Mouse (Mus musculus): Measurements from ENCODE around the gene Hmga1b. TPM values are rescaled to one million over a fixed set of nuclear protein-coding genes. Genes with fewer than 3 reads are reported as not detected.
A peak's percentile ranks its signal among the peaks of the same experiment; 100 is the strongest.
"Not testable (repeated sequence)": the region's sequence is repeated elsewhere in the genome, so short reads cannot be mapped to it uniquely, and the experiment has no call there.

The Hmga1b gene
- total RNA-seq (2021) = 10 to 100 TPM; 26.7 to 27.1 TPM
- long read RNA-seq, experiment 1, transcript Hmga1b-201 (1 exons, 1,626 nt) = major isoform, 10 of 11 reads
- long read RNA-seq, experiment 1, partial matches to known transcripts = 0 of 11 reads
- long read RNA-seq, experiment 1, other reads (novel, unspliced or antisense) = 1 of 11 reads
- long read RNA-seq, experiment 2, transcript Hmga1b-201 (1 exons, 1,626 nt) = major isoform, 9 of 14 reads
- long read RNA-seq, experiment 2, partial matches to known transcripts = 0 of 14 reads
- long read RNA-seq, experiment 2, other reads (novel, unspliced or antisense) = 5 of 14 reads

DNA sequence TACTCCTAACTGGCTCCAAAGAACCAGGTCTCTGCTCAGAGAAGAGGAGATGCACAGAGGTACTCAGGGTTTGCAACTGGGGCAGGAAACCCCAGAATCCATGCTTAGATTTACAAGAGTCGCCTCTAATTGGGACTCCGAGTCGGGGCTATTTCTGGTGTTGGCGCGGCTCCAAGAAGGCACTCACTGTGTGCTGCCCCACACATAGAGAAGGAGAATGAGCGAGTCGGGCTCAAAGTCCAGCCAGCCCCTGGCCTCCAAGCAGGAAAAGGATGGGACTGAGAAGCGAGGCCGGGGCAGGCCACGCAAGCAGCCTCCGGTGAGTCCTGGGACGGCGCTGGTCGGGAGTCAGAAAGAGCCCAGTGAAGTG, at the start of gene Hmga1b:
Hmga1b (plus strand) TSS at position 123 of the 370 bp plus-strand sequence.
- not testable (repeated sequence) for DNase-seq (ENCODE audit: low spot score in 2 of 2)

- peak; percentile 85 to 95 for DNase-seq (ENCODE audit: low spot score in 2 of 2)
Observed at GRCm38 (mm10) chr11:120713580-120714518, 48.7 kb upstream of the Hmga1b start, which contains the start of the genes Cenpx and Lrrc45. Cenpx (minus strand) TSS chr11:120713738. Lrrc45 (plus strand) TSS chr11:120713925.

DNA sequence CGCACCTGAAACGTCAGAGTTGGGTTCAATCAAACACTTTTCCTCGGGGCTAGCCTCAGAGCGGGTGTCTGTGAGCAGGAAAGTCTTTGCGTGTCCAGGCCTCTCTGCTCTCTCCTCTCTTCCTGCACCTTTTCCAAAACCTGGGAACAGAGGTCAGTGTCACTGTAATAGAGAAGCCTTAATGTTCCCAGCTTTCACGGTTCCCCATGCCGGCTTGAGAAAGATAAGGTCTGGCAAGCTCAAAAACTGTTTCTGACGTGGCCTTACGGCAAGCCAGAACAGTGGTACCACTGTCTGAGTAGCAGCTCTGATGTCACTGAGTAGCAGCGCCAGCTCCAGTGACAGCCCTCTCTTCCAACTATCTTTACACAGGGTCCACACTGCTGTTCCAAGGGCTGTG, 48.0 kb upstream of the Hmga1b start:
- DNase-seq (ENCODE audit: low spot score in 2 of 2) = no peak

- DNase-seq (ENCODE audit: low spot score in 2 of 2) = no peak
Observed at GRCm38 (mm10) chr11:120715131-120715530, 47.5 kb upstream of the Hmga1b start.

DNA sequence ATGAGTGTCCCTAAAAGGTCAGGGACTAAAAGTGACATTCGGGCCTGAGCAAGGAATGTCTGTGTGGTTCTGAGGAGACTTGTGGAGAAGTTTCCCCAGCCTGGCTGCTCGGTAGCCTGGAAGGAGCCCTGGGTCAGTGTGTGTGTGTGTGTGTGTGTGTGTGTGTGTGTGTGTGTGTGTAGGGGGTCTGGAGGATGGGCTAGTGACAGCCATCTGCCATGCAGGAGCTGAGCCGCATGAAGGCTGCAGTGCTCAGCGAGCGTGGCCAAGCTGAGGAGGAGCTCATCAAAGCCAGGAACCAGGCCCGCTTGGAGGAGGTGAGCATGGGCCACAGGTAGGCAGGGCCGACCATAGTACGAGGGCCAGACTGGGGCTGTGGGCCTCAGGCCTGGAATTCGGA, 43.4 kb upstream of the Hmga1b start:
- DNase-seq (ENCODE audit: low spot score in 2 of 2) = no peak

- DNase-seq (ENCODE audit: low spot score in 2 of 2) = no peak
Observed at GRCm38 (mm10) chr11:120719841-120720376, 42.7 kb upstream of the Hmga1b start.

GRCm38 (mm10) chr11:120720450-120720849, 42.1 kb upstream of the Hmga1b start:
- peak; percentile 89 to 91 for DNase-seq (ENCODE audit: low spot score in 2 of 2)

- peak; percentile 64 to 77 for DNase-seq (ENCODE audit: low spot score in 2 of 2)
Observed at GRCm38 (mm10) chr11:120721124-120722066, 41.2 kb upstream of the Hmga1b start, which contains the start of gene Rac3. Rac3 (plus strand) TSS chr11:120721470.

- DNase-seq (ENCODE audit: low spot score in 2 of 2) = no peak
Observed at GRCm38 (mm10) chr11:120722067-120722630, 40.4 kb upstream of the Hmga1b start.

GRCm38 (mm10) chr11:120722761-120723382, 39.7 kb upstream of the Hmga1b start:
- DNase-seq (ENCODE audit: low spot score in 2 of 2) = no peak

- no peak for DNase-seq (ENCODE audit: low spot score in 2 of 2)
Observed at GRCm38 (mm10) chr11:120723509-120723908, 39.1 kb upstream of the Hmga1b start.

DNA sequence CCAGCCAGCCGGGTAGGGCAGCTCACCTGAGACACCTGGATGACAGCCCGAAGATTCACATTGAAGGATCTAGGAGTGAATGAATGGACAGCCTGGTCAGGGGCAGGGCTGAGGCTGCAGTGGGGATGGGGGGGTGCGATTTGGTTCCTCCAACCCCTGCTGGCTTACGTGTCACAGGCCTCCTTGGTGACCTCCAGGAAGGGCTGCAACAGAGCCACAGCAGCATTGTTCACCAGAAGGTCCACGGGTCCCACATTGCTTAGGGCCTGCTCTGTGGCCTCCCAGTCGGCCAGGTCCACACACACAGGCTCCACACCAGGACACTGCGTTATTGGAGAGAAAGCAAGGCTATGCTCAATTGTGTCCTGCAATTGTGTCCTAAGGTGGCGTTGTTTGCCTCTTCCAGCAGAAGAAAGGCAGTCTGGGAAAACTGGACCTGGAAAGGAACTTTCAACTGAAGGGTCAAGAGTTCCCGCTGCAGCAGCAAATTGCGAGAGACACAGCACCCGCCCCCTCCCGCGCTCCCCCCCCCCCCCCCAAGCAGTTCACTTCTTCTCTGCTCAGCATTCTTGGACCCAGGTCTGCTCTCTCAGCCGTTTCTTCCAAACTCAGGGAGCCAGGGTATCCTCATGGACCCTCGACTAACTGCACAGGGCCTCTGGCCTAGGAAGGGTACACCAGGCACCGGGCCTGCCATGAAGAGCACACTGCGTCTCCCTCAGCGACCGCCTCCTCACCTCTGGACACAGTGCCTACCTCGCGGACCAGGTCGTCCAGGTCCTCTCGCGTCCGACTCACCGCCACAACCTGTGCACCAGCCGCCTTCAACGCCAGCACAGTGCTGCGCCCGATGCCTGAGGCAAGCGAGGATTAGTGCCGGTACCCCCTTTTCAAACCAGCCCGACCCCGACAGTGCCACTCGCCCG, 36.1 kb upstream of the Hmga1b start:
- no peak for DNase-seq (ENCODE audit: low spot score in 2 of 2)

GRCm38 (mm10) chr11:120727169-120727527, 35.4 kb upstream of the Hmga1b start, which contains the start of gene Dcxr:
Dcxr (minus strand) TSS chr11:120727281.
- peak; percentile 56 to 80 for DNase-seq (ENCODE audit: low spot score in 2 of 2)

DNA sequence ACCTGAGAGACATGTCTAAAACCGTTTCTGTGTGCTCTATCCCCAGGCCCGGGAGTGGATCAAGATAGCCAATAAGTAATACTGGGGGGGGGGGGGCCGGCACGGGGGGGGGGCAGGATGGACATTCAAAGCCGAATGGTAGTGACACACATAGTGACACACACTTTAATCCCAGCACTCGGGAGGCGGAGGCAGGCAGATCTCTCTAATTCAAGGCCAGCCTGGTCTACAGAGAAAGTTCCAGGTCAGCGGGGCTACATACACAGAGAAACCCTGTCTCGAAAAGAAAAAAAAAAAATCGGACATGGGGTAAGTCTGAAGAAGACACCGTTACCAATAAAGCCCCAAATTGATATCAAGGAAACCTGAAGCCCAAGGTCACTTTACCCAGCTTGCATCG, 35.0 kb upstream of the Hmga1b start:
- DNase-seq (ENCODE audit: low spot score in 2 of 2) = no peak

- DNase-seq (ENCODE audit: low spot score in 2 of 2) = no peak
Observed at GRCm38 (mm10) chr11:120728530-120729240, 33.9 kb upstream of the Hmga1b start.

DNA sequence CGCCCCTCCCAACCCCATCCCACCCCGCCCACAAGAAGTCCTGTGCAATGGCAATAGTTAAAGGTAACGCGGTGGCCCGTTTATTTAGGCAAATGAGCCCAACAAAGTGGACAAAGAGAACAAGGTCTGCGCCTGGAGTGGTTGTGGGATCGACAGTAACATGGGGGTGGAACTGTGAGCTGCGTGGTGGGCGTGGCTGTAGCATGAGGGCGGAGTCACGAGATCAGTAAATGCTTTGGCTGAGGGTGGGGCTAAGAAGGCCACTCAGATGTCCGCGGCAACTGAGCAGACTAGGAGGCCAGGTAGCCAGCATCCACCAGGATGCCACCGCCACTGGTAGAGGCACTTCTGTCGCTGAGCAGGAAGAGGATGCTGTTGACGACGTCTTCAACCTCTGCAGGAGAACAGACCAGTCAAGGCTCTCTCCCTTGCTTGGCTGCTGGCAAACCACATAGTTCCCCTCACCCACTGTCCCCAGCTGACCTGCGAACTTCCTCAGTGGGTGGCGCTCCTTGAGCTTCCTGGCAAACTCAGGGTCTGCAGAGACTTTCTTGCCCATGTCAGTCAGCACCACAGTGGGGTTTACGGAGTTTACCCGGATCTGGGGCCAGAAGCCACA, 33.1 kb upstream of the Hmga1b start:
- not testable (repeated sequence) for DNase-seq (ENCODE audit: low spot score in 2 of 2)

GRCm38 (mm10) chr11:120730331-120730870, 32.2 kb upstream of the Hmga1b start:
- DNase-seq (ENCODE audit: low spot score in 2 of 2) = no peak

Measured in gastrocnemius, postnatal 4 days (tissue).